Mouse (Mus musculus) kidney, embryonic 14.5 days (tissue): ENCODE measurements at regions not wholly inside any gene's neighbourhood (a gene's known extent, or its start where the extent isn't known, plus 50 kb on each side); places are given as distances from the start of the nearest gene placed in this dataset.

ENCODE experiments used
- ATAC-seq: fragments of 200-750 bp; cut with Nextera tagmentation; 2 replicates; pipeline ENCODE4 v1.8.0; 2017; ENCODE audit warnings: moderate number of reproducible peaks, mild to moderate bottlenecking, moderate TSS enrichment, moderate library complexity; ENCODE audit not compliant: low FRiP score, low TSS enrichment
- H3K27ac ChIP-seq: fragments of 300-500 bp; sonication (generic); 2 replicates; pipeline ENCODE4 v1.5.1; 2014; ENCODE audit warnings: low read depth, mild to moderate bottlenecking, low read length, moderate library complexity, mixed read lengths
- H3K27me3 ChIP-seq: fragments of 300-500 bp; sonication (generic); 2 replicates; pipeline ENCODE4 v1.6.1; 2014; ENCODE audit warnings: mild to moderate bottlenecking, low read length; ENCODE audit not compliant: control insufficient read depth, insufficient read depth
- H3K36me3 ChIP-seq: fragments of 300-500 bp; sonication (generic); 2 replicates; pipeline ENCODE4 v1.6.1; 2014; ENCODE audit warnings: low read length, mixed read lengths; ENCODE audit not compliant: control insufficient read depth, insufficient read depth
- H3K4me1 ChIP-seq: fragments of 300-500 bp; sonication (generic); 2 replicates; pipeline ENCODE4 v1.6.1; 2014; ENCODE audit warnings: low read length, mixed read lengths; ENCODE audit not compliant: control insufficient read depth, insufficient read depth
- H3K4me2 ChIP-seq: fragments of 300-500 bp; sonication (generic); replicated peaks from 2 replicates; pipeline ENCODE4 v1.6.1; 2014; ENCODE audit warnings: low read depth, mild to moderate bottlenecking, low read length
- H3K4me3 ChIP-seq: fragments of 300-500 bp; sonication (generic); 2 replicates; pipeline ENCODE4 v1.5.1; 2014; ENCODE audit warnings: mild to moderate bottlenecking, low read length
- H3K9ac ChIP-seq: fragments of 300-500 bp; sonication (generic); 2 replicates; pipeline ENCODE4 v1.6.1; 2014; ENCODE audit warnings: low read depth, mild to moderate bottlenecking, low read length, moderate library complexity
- H3K9me3 ChIP-seq: fragments of 300-500 bp; sonication (generic); 2 replicates; pipeline ENCODE4 v1.6.1; 2016; ENCODE audit warnings: low read length; ENCODE audit not compliant: control insufficient read depth
- WGBS: fragments of 180-500 bp; shearing (Covaris S2); extraction: QIAGEN DNeasy Blood & Tissue Kit; methylation state at CpG from one replicate; pipeline ENCODE4 v1.1.7; 2014; 5-methylcytosine and 5-hydroxymethylcytosine counted together

GRCm38 (mm10) chr14:8946851-8947625 is 281.0 kb upstream of the 4930452B06Rik start:
- Histone ChIP-seq H3K36me3 (no peaks in the 10 kb centered on the region), H3K9ac (no peak overlapping the region), H3K4me2 (no peak overlapping the region), H3K4me1 (no peaks in the 10 kb centered on the region), H3K27me3 (no peaks in the 10 kb centered on the region), H3K27ac (no peak overlapping the region), H3K9me3 (no peaks in the 10 kb centered on the region), H3K4me3 (no peak overlapping the region)
- ATAC-seq = no peak
- 80% methylated on average over 5 of the region's 5 CpGs for WGBS

- H3K4me1 ChIP-seq = no peaks in the 10 kb centered on the region
- peak; percentile 39; the same call in 1 of the 2 replicates for ATAC-seq
- H3K4me3 ChIP-seq = no peak overlapping the region
- no peaks in the 10 kb centered on the region for H3K9me3 ChIP-seq
- H3K27ac ChIP-seq = no peak overlapping the region
- no peaks in the 10 kb centered on the region for H3K36me3 ChIP-seq
- whole genome bisulfite sequencing = 23% methylated on average over 5 of the region's 5 CpGs
- no peaks in the 10 kb centered on the region for H3K27me3 ChIP-seq
- H3K4me2 ChIP-seq = no peak overlapping the region
- H3K9ac ChIP-seq = no peak overlapping the region
Observed at GRCm38 (mm10) chr14:8935121-8935520, 269.1 kb upstream of the 4930452B06Rik start.
